Mouse (Mus musculus): ENCODE results near the gene Gm5565.
"Not testable (repeated sequence)": the region's sequence is repeated elsewhere in the genome, so short reads cannot be mapped to it uniquely, and the experiment has no call there.

Gm5565 gene

GRCm38 (mm10) chr5:146160439-146160838 is at the start of gene Gm5565:
Gene Gm5565, minus strand, starts transcription at chr5:146160539.
- not testable (repeated sequence) for DNase-seq (ENCODE audit: low spot score)

- no peak for DNase-seq (ENCODE audit: low spot score)
These were observed 45.2 kb upstream of the Gm5565 start for GRCm38 (mm10) chr5:146205537-146205936.

- no peak for DNase-seq (ENCODE audit: low spot score)
These were observed 43.6 kb upstream of the Gm5565 start for GRCm38 (mm10) chr5:146203921-146204320.

DNA sequence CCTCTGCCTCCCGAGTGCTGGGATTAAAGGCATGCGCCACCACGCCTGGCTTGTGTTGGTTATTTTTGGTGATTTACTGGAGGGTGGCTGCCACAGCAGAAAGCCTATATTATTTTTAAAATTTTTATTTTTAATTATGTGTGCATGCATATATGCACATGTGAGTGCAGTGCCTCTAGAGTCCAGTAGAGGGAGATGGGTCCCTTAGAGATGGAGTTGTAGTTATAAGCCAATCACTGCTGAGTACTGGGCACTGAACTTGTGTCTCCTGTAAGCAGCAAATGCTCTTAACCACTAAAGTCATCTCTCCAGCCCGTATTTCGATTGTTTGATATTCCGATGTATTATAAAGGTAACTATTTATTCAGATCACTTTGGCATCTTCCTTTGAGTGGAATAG is 40.2 kb upstream of the Gm5565 start:
- DNase-seq (ENCODE audit: low spot score) = no peak

DNA sequence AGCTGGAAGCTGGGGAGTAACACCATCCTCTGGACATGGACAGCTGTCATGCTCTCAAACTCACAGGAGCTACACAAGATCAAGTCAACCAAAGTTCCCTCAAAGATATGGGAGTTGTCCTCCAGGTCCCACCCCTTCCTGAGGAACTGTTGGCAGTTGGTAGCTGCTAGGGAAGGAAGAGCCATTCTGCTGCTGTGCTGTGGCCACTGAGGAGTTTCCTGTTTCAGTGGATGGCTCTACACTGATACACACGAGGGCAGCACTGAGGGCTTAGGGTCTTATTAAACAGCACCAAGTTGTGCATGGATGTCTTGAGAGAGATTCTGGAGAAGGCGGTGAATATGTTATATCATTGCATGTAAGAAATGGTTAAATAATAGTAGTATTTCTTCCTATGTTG is 39.2 kb upstream of the Gm5565 start:
- DNase-seq (ENCODE audit: low spot score) = no peak

DNA sequence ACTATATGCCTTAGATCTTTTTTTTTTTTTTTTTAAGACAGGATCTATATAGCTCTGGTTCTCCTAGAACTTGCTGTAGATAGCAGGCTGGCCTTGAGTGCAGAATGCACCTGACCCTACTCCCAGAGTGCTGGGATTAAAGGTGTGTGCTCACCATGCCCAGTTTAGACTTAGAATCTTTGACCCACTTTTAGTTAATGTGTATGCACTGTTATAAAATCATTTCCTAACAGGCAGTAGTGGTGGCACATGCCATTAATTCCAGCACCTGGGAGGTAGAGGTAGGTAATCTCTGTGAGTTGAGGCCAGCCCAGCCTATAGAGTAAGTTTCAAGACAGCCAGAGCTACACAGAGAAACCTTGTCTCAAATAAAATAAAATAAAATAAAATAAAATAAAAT is 38.7 kb upstream of the Gm5565 start:
- no peak for DNase-seq (ENCODE audit: low spot score)

- DNase-seq (ENCODE audit: low spot score) = no peak
These were observed 33.0 kb upstream of the Gm5565 start for GRCm38 (mm10) chr5:146193360-146193759.

GRCm38 (mm10) chr5:146190501-146191269 is 30.3 kb upstream of the Gm5565 start:
- DNase-seq (ENCODE audit: low spot score) = no peak

GRCm38 (mm10) chr5:146190093-146190492 is 29.8 kb upstream of the Gm5565 start:
- DNase-seq (ENCODE audit: low spot score) = no peak

GRCm38 (mm10) chr5:146188712-146189111 is 28.4 kb upstream of the Gm5565 start:
- DNase-seq (ENCODE audit: low spot score) = no peak

DNA sequence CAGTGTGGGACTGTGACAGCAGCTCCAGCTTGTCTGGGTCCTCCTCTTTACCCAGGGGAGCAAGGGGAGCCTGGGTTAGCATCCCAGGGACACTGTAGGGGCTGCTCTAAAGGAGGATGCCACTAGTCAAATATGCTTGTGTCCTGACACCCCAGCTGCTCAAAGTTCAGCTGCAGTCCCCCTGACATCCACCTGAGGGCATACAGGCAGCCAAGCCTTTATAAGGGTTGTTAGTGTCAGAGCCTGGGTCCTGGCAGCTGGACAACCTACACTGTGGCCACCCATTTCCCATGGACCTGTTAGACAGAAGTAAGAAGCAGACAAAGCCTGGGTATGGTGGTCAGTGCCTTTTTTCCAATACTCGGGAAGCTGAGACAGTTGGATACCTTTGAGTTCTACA is 27.8 kb upstream of the Gm5565 start:
- DNase-seq (ENCODE audit: low spot score) = no peak

DNA sequence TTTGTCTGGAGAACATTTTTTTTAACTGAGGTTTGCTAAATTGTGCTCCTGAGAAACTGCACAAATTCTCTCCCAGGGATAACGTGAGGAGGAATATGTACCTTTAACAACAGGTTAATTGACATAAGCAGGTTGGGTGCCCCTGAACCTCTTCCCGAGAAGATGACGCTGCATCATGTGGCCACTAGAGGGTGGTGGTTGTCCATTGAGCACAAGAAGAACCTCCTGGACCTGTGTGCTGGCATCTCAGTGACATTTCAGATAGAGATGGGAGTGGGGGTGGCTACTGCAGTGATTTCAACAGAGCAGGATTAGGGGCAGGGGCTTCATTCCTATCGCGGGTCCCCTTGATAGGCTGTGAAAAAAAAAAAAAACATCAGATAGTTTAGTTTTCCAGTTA is 27.1 kb upstream of the Gm5565 start:
- not testable (repeated sequence) for DNase-seq (ENCODE audit: low spot score)

- DNase-seq (ENCODE audit: low spot score) = not testable (repeated sequence)
These were observed 24.9 kb upstream of the Gm5565 start, which contains the start of gene 1700001J03Rik for GRCm38 (mm10) chr5:146185204-146185603. Gene 1700001J03Rik, minus strand, starts transcription at chr5:146185304.

DNA sequence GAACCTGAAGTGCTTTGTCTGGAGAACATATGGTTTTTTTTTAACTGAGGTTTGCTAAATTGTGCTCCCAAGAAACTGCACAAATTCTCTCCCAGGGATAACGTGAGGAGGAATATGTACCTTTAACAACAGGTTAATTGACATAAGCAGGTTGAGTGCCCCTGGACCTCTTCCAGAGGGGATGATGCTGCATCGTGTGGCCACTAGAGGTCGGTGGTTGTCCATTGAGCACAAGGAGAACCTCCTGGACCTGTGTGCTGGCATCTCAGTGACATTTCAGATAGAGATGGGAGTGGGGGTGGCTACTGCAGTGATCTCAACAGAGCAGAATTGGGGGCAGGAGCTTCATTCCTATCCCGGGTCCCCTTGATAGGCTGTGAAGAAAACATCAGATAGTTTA is 12.4 kb upstream of the Gm5565 start:
- DNase-seq (ENCODE audit: low spot score) = not testable (repeated sequence)

GRCm38 (mm10) chr5:146170621-146171020 is 10.3 kb upstream of the Gm5565 start, which contains the start of gene Gm6309:
Gene Gm6309, minus strand, starts transcription at chr5:146170721.
- not testable (repeated sequence) for DNase-seq (ENCODE audit: low spot score)

DNA sequence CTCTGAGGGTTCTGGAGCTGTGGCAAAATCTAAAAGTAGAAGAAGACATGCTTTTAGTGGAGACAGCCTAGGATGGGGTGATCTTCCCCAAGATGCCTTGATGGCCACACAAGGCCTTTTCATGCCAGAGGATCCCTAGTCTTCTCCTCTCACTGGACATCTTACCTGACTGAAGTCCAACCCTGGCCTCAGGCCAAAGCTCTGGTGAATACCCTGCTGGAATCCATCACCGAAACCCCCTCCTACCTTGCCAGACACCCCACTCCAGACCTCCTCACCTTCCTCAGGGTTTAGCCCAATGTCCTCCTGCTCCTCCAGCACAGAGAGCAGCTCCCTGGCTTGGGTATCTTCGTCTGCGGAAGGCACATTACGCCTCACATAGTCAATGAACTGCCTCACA is 2.0 kb downstream of the Gm5565 start:
- DNase-seq (ENCODE audit: low spot score) = not testable (repeated sequence)

- no peak for DNase-seq (ENCODE audit: low spot score)
These were observed 9.9 kb downstream of the Gm5565 start for GRCm38 (mm10) chr5:146150454-146150853.

- DNase-seq (ENCODE audit: low spot score) = no peak
These were observed 12.4 kb downstream of the Gm5565 start for GRCm38 (mm10) chr5:146147903-146148302.

All from MN1 (cell line).